Mouse (Mus musculus) embryonic facial prominence, embryonic 11.5 days (tissue): ENCODE data around the gene Litaf. TPM values are rescaled to one million over a fixed set of nuclear protein-coding genes. Genes with fewer than 3 reads are reported as not detected.
A peak's percentile ranks its signal among the peaks of the same experiment; 100 is the strongest.

Source experiments
- ATAC-seq: fragments of 200-750 bp; cut with Nextera tagmentation; replicated peaks from 2 replicates; pipeline ENCODE4 v1.8.0; 2017; ENCODE audit warnings: low read depth; ENCODE audit not compliant: insufficient number of reproducible peaks, low FRiP score, low TSS enrichment
- DNase-seq: peaks from one replicate; pipeline ENCODE4 v3.0.0-alpha.2; 2015; ENCODE audit warnings: low spot score
- H3K27ac ChIP-seq: fragments of 300-500 bp; sonication (generic); replicated peaks from 2 replicates; pipeline ENCODE4 v1.5.1; 2014; ENCODE audit warnings: mild to moderate bottlenecking, low read depth, low read length, control low read depth
- H3K27me3 ChIP-seq: fragments of 300-500 bp; sonication (generic); 2 replicates; pipeline ENCODE4 v1.6.1; 2014; ENCODE audit warnings: mild to moderate bottlenecking, low read length, moderate library complexity, mixed read lengths; ENCODE audit not compliant: control insufficient read depth, insufficient read depth
- H3K36me3 ChIP-seq: fragments of 300-500 bp; sonication (generic); replicated peaks from 2 replicates; pipeline ENCODE4 v1.6.1; 2014; ENCODE audit warnings: low read depth, mild to moderate bottlenecking, low read length, moderate library complexity, mixed read lengths; ENCODE audit not compliant: control insufficient read depth, insufficient read depth
- H3K4me1 ChIP-seq: fragments of 300-500 bp; sonication (generic); 2 replicates; pipeline ENCODE4 v1.6.1; 2014; ENCODE audit warnings: low read length, mixed read lengths; ENCODE audit not compliant: control insufficient read depth, insufficient read depth
- H3K4me2 ChIP-seq: fragments of 300-500 bp; sonication (generic); 2 replicates; pipeline ENCODE4 v1.6.1; 2014; ENCODE audit warnings: low read depth, mild to moderate bottlenecking, control low read depth, low read length, moderate library complexity
- H3K4me3 ChIP-seq: fragments of 300-500 bp; sonication (generic); 2 replicates; pipeline ENCODE4 v1.5.1; 2014; ENCODE audit warnings: low read depth, low read length, control low read depth
- H3K9ac ChIP-seq: fragments of 300-500 bp; sonication (generic); replicated peaks from 2 replicates; pipeline ENCODE4 v1.6.1; 2014; ENCODE audit warnings: mild to moderate bottlenecking, control low read depth, low read length
- H3K9me3 ChIP-seq: fragments of 300-500 bp; sonication (generic); replicated peaks from 2 replicates; pipeline ENCODE4 v1.6.1; 2016; ENCODE audit warnings: mild to moderate bottlenecking, low read length, inconsistent platforms, mixed read lengths; ENCODE audit not compliant: control insufficient read depth
- WGBS: fragments of 180-500 bp; shearing (Covaris S2); extraction: QIAGEN DNeasy Blood & Tissue Kit; methylation state at CpG from one replicate; pipeline ENCODE4 v1.1.7; 2014; 5-methylcytosine and 5-hydroxymethylcytosine counted together
- polyA plus RNA-seq: library from polyadenylated mRNA; unstranded; fragments of >200 nt; fragmentation: Nextera tagmentation; extraction: Ambion mirVana; gene quantifications from 2 replicates; pipeline ENCODE4 v1.2.1, GENCODE M21; 2014

Litaf gene
- polyA plus RNA-seq, 1 experiment from 2014 or later: 92.5 TPM

DNA sequence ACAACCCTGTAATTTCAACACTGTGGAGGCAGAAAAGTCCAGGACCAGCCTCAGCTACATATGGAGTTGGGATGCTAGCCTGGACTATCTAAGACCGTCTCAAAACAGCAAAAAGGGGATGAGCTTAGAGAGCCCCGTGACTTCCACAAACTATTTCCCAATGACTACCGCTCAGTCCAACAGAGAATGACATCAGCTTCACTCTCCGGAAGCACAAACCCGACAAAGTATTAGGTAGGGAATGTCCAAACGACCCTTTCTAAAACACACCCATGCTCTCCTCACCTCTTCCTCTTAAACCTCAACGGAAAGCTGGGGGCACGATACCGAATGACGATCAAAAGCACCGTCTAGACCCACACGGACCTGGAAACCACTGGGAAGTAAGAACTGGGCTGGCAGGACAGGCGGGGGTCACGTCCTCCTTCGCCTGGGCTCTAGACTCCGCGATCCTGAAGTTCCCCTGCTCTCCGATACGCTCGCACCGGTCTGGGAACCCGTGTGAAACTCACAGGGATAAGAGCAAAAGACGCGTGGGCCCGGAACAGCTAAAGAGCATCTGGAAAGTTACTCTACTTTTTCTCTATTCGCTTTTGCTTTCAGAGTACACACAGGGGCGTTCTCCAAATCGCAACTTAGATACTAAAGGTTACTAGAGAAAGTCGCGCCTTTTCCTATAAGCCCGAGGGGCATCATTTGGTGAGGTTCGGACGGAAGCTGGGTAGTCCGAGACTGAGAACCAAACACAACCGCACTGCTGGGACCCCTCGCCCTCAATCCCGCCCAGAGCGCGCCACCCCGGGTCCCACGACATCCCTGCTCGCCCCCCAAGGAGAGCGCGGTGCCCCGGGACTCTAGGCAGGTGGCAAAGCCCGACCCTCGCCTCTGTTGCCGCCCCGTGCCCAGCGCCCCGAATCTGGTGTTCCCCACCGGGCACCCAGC, 73.6 kb downstream of the Litaf start:
- DNase-seq (peak; percentile 62), ATAC-seq (peak; percentile 78; the same call in 1 of the 2 replicates)
- Histone ChIP-seq H3K9me3 (no peaks in the 10 kb centered on the region), H3K9ac (peak overlapping the region; percentile 85), H3K4me1 (no peaks in the 10 kb centered on the region), H3K4me3 (peak overlapping the region; percentile 74), H3K27me3 (no peaks in the 10 kb centered on the region), H3K27ac (peak overlapping the region; percentile 62), H3K36me3 (peaks cover 4% of the 10 kb centered on the region), H3K4me2 (peak overlapping the region; percentile 79)
- WGBS: under 1% methylated on average over 52 of the region's 52 CpGs

DNA sequence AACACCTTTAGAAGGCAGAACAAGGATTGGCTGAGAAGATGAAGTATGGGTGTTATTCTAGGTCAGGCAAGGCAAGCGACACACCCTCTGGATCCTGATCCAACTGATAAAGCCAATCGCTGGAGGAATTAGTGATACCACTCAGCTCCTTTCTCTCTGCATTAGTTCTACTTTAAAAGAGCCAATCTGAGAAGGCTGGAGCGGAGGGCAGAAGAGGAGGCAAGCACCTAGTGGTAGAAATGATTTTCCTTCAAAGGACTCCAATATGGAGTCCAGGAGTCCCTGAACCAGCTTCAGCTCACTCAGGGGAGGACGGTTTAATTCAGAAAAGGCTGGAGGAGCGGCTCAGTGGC, 74.2 kb downstream of the Litaf start:
- H3K27ac ChIP-seq: no peak overlapping the region
- no peaks in the 10 kb centered on the region for H3K4me1 ChIP-seq
- no peak for ATAC-seq
- no peaks in the 10 kb centered on the region for H3K27me3 ChIP-seq
- peaks cover 4% of the 10 kb centered on the region for H3K36me3 ChIP-seq
- H3K4me3 ChIP-seq: peak overlapping the region; percentile 74
- 57% methylated on average over 5 of the region's 5 CpGs for WGBS
- DNase-seq: no peak
- H3K9ac ChIP-seq: peak overlapping the region; percentile 85
- peak overlapping the region; percentile 79 for H3K4me2 ChIP-seq
- H3K9me3 ChIP-seq: no peaks in the 10 kb centered on the region

DNA sequence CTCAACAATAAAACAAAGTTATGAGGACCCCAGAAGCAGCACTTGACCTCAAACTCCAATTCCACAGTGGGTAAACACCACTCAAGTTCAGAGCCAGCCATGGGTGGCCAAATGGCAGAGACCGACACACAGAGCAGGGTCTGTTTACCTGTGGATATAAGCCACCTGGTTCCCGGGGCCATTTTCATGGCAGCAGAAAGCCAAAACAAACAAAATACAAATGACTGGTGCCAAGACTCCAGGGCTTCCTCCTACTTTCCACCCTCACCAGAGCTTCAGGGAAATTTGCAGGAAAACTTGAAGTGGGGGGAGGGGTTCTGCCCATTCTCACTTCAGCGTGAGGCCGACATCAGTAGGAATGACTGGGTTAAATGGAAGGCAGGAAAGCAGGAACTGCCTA, 75.2 kb downstream of the Litaf start:
- H3K4me3 ChIP-seq: no peak overlapping the region
- no peak for DNase-seq
- H3K9ac ChIP-seq: no peak overlapping the region
- WGBS: 90% methylated on average over 4 of the region's 4 CpGs
- no peak for ATAC-seq
- no peaks in the 10 kb centered on the region for H3K27me3 ChIP-seq
- no peaks in the 10 kb centered on the region for H3K9me3 ChIP-seq
- no peak overlapping the region for H3K27ac ChIP-seq
- no peaks in the 10 kb centered on the region for H3K4me1 ChIP-seq
- no peak overlapping the region for H3K4me2 ChIP-seq
- peaks cover 4% of the 10 kb centered on the region for H3K36me3 ChIP-seq

GRCm38 (mm10) chr16:10989896-10990295, 76.1 kb downstream of the Litaf start:
- H3K4me2 ChIP-seq: no peak overlapping the region
- H3K36me3 ChIP-seq: peaks cover 4% of the 10 kb centered on the region
- no peaks in the 10 kb centered on the region for H3K27me3 ChIP-seq
- H3K4me3 ChIP-seq: no peak overlapping the region
- no peak overlapping the region for H3K27ac ChIP-seq
- no peaks in the 10 kb centered on the region for H3K9me3 ChIP-seq
- H3K4me1 ChIP-seq: no peaks in the 10 kb centered on the region
- H3K9ac ChIP-seq: no peak overlapping the region
- ATAC-seq (no peak), DNase-seq (no peak)
- 90% methylated on average over 4 of the region's 4 CpGs for WGBS

DNA sequence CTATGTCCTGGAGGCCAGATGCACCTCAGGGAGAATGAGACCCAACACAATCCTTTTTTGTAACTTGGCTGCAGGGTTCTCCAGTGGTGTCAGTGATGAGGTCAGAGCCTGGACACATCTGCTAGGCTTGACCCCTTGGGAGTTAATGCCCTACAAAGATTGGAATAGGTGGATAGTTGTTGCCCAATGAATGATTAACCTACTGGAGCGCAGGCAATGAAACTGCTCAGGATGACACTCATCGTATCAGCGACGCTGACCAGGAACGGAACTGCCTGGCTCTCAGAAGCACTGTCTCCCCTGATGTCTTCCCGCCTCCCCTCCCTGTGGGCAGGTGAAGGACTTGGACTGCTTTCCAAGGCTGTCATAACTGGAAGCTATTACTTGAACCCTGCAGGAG, 76.6 kb downstream of the Litaf start:
- Histone ChIP-seq H3K4me3 (no peak overlapping the region), H3K4me1 (no peaks in the 10 kb centered on the region), H3K36me3 (peaks cover 4% of the 10 kb centered on the region), H3K4me2 (no peak overlapping the region), H3K9ac (no peak overlapping the region), H3K27ac (no peak overlapping the region), H3K9me3 (no peaks in the 10 kb centered on the region), H3K27me3 (no peaks in the 10 kb centered on the region)
- DNase-seq: no peak
- 96% methylated on average over 6 of the region's 6 CpGs for WGBS
- no peak for ATAC-seq

GRCm38 (mm10) chr16:10988261-10988660, 77.7 kb downstream of the Litaf start:
- DNase-seq (no peak), ATAC-seq (no peak)
- no peak overlapping the region for H3K9ac ChIP-seq
- H3K4me2 ChIP-seq: no peak overlapping the region
- WGBS: 77% methylated on average over 9 of the region's 9 CpGs
- H3K9me3 ChIP-seq: no peaks in the 10 kb centered on the region
- H3K4me3 ChIP-seq: no peak overlapping the region
- H3K27me3 ChIP-seq: no peaks in the 10 kb centered on the region
- no peak overlapping the region for H3K27ac ChIP-seq
- H3K36me3 ChIP-seq: peaks cover 4% of the 10 kb centered on the region
- H3K4me1 ChIP-seq: no peaks in the 10 kb centered on the region

DNA sequence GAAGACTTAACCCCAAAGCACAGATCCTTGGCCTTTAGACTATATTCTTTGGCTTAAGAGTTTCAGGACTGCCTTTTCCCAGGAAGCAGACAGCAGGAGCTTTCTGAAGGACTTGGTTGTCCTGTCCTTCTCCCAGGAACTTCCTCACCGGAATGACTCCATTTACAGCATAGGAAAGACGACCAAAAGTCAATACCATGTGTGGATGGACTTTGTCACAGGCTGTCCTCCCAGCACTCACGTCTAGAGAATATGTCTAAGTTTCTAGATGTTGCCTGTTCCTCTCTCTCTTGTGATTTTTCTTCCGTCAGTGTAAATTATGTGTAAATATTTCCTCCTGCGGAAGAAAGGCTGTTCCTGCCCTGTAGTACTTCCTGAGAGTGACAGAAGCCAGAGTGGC, 81.4 kb downstream of the Litaf start:
- Histone ChIP-seq H3K27me3 (no peaks in the 10 kb centered on the region), H3K4me3 (no peak overlapping the region), H3K36me3 (peaks cover 2% of the 10 kb centered on the region), H3K4me2 (no peak overlapping the region), H3K9ac (no peak overlapping the region), H3K4me1 (no peaks in the 10 kb centered on the region), H3K9me3 (no peaks in the 10 kb centered on the region), H3K27ac (no peak overlapping the region)
- ATAC-seq (no peak), DNase-seq (no peak)
- 73% methylated on average over 5 of the region's 5 CpGs for WGBS

- no peak for ATAC-seq
- H3K4me2 ChIP-seq: no peak overlapping the region
- 77% methylated on average over 7 of the region's 7 CpGs for whole genome bisulfite sequencing
- H3K4me1 ChIP-seq: no peaks in the 10 kb centered on the region
- no peak for DNase-seq
- no peak overlapping the region for H3K4me3 ChIP-seq
- no peaks in the 10 kb centered on the region for H3K9me3 ChIP-seq
- no peaks in the 10 kb centered on the region for H3K36me3 ChIP-seq
- no peaks in the 10 kb centered on the region for H3K27me3 ChIP-seq
- no peak overlapping the region for H3K27ac ChIP-seq
- no peak overlapping the region for H3K9ac ChIP-seq
These were observed 84.4 kb downstream of the Litaf start for GRCm38 (mm10) chr16:10981493-10982070.
